In genomic region chr5:131912983-131913382, GRCm38 (mm10) we compare ENCODE assay signal across 25 mouse cellular contexts.
"Had no signal": no experiment of that assay in that cellular context is flagged by ENCODE, and none has a peak within 500 bp of the region (broad histone marks: within the 10 kb centered on the region; RNA-seq: fewer than 3 reads in every experiment).

No protein-coding gene starts in this region.

- H3K9me3 ChIP-seq: heart, embryonic 13.5 days; heart, embryonic 15.5 days; limb, embryonic 13.5 days; limb, embryonic 15.5 days; liver, embryonic 12.5 days had no signal

- H3K9ac ChIP-seq: heart, embryonic 13.5 days; heart, embryonic 15.5 days; hindbrain, embryonic 14.5 days; limb, embryonic 13.5 days; limb, embryonic 15.5 days; liver, embryonic 12.5 days; liver, embryonic 14.5 days had no signal

- H3K36me3 ChIP-seq: heart, embryonic 13.5 days; heart, embryonic 15.5 days; limb, embryonic 13.5 days; limb, embryonic 15.5 days; liver, embryonic 12.5 days had no signal

- H3K4me1 ChIP-seq: limb, embryonic 15.5 days; liver, embryonic 12.5 days had no signal

- H3K4me3 ChIP-seq: gastrocnemius, adult 2 months; heart, adult 2 months; heart, embryonic 13.5 days; heart, embryonic 15.5 days; layer of hippocampus, adult 2 months; left cerebral cortex, adult 2 months; limb, embryonic 13.5 days; limb, embryonic 15.5 days; liver, embryonic 12.5 days had no signal

- H3K27ac ChIP-seq: gastrocnemius, adult 2 months; heart, adult 2 months; heart, embryonic 13.5 days; heart, embryonic 15.5 days; hindbrain, embryonic 14.5 days; layer of hippocampus, adult 2 months; left cerebral cortex, adult 2 months; limb, embryonic 13.5 days; limb, embryonic 15.5 days; liver, embryonic 12.5 days; liver, embryonic 14.5 days had no signal

- H3K27me3 ChIP-seq: heart, embryonic 13.5 days; heart, embryonic 15.5 days; limb, embryonic 13.5 days; limb, embryonic 15.5 days; liver, embryonic 12.5 days had no signal

- H3K4me2 ChIP-seq: heart, embryonic 11.5 days; heart, embryonic 13.5 days; heart, embryonic 15.5 days; hindbrain, embryonic 14.5 days; limb, embryonic 13.5 days; limb, embryonic 15.5 days; liver, embryonic 12.5 days had no signal

- DNase-seq: gastrocnemius, adult 2 months; gastrocnemius, postnatal 10 days; gastrocnemius, postnatal 25 days; heart, adult 11 months; heart, adult 2 months; heart, postnatal 14 days; heart, postnatal 36 days; kidney, adult 18-20 months; kidney, adult 8-10 months; kidney, postnatal 10 days; kidney, postnatal 25 days; kidney, postnatal 4 days; left cerebral cortex, postnatal 4 days had no signal

- ATAC-seq: hindbrain, embryonic 16.5 days; inflammation-experienced regulatory T-cells, adult 6 months; liver, embryonic 12.5 days had no signal
